Mouse (Mus musculus) heart, postnatal 10 days (tissue): ENCODE results near the gene Plin5. TPM values are rescaled to one million over a fixed set of nuclear protein-coding genes. Genes with fewer than 3 reads are reported as not detected.
A peak's percentile ranks its signal among the peaks of the same experiment; 100 is the strongest.
"Not testable (repeated sequence)": the region's sequence is repeated elsewhere in the genome, so short reads cannot be mapped to it uniquely, and the experiment has no call there.

Source experiments
- DNase-seq, 2 experiments: peaks; one replicate each; pipeline ENCODE4 v3.0.0; 2021
- intact Hi-C: fragments of 180-260 bp; cut with DNase I; formaldehyde crosslinking; loops from one replicate; pipeline ENCODE4 v1.15.1; 2025
- total RNA-seq, 2 experiments: library from RNA; stranded (reverse); gene quantifications; 2 replicates each; pipeline ENCODE4 v1.2.3; 2021

Gene Plin5
- total RNA-seq, 2 experiments from 2014 or later = 126 to 166 TPM

DNA sequence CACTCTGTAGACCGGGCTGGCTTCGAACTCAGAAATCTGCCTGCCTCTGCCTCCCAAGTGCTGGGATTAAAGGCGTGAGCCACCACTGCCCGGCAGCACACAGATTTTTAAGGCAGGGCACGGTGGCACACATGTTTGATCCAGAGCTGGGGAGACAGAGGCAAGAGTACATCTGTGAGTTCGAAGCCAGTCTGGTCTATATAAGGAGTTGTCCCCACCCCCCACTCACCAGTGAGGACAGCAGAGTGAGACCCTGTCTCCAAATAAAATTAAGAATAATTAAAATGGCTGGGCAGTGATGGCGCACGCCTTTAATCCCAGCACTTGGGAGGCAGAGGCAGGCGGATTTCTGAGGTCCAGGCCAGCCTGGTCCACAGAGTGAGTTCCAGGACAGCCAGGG, 39.0 kb downstream of the Plin5 start:
- DNase-seq = peak in 1 of 2 experiments; percentile 28
- intact Hi-C loops = not testable (repeated sequence)

DNA sequence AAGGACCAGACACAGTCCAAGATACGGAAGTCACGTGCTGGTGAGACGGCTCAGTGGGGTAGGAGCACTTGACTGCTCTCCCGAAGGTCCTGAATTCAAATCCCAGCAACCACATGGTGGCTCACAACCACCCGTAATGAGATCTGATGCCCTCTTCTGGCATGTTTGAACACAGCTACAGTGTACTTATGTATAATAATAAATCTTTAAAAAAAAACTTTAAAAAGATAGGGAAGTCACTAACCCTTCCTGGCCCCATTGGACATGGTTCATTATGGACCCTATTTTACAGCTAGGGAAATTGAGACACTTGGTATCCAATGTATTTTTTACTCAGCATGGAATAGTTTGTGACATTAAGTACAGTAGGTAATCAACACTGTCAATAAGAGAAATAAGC, 39.9 kb downstream of the Plin5 start:
- no peak for DNase-seq
- intact Hi-C loops = no loop called here

DNA sequence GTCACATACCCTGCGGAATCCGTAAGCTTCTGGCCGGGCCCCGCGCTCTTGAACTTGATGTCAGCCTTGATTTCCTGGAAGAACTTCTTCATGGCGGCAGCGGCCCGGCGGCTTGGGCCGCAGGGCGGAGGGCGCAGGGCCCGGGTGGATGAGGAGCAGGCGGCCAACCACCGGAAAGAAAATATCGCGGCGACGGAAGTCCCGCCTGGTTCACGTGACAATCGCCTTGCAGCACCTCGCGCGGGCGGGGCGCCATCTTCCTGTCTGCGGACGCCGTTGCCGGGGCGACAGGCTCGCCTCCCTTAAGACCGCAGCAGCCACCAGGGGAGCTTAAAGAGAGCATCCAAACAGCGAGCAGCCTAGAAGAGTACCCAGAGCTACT, 42.6 kb downstream of the Plin5 start, which contains the start of gene Ubxn6:
TSS of gene Ubxn6 (minus strand) at position 202 of the 382 bp plus-strand sequence.
- intact Hi-C loops = loop anchor here (2.0 kb wide), 1 partner anchor 34 kb away; the partner anchor contains the start of gene Chaf1a

GRCm38 (mm10) chr17:56074097-56074826, 43.1 kb downstream of the Plin5 start:
- DNase-seq = peak; percentile 85 to 90
- intact Hi-C loops = loop anchor here (2.0 kb wide), 1 partner anchor 33 kb away; the partner anchor contains the start of gene Chaf1a

More for the DNA sequence above, 42.6 kb downstream of the Plin5 start, which contains the start of gene Ubxn6:
- peak; percentile 98 to 99 for DNase-seq

DNA sequence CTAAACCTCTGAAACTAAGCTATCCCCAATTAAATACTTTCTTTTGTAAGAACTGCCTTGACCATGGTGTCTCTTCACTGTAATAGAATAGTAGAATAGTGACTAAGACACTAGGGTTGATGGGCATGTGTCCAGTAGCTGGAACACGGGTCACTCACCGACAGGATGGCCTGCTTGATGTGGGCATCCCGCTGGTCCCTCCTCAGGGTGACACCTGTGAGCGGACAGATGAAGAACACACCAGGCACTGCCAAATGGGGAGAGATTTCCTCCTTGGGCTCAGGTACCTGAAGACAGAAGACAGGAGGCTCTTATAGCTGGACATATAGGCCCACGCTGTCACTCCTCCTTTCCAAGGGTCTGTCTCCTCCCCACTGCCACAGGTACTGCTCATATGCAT, 45.2 kb downstream of the Plin5 start:
- intact Hi-C loops = no loop called here
- no peak for DNase-seq

DNA sequence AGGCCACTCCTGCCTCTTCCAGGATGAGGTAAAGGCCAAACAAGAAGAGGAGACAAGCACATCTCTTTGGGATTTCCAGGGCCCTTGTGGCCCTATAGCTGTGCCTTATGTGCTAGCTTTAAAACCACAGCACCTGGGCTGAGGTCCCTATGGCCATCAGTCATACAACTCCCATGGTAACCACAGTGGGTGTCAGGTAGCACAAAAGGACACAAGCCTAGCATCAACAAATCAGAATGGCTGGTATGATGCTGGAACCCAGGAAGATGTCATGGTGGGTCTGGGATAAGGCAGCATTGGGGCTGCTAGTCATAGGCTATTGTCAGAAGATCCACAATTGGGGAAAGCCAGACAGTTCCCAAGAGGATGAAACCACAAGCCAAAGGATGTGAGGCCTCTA, 46.3 kb downstream of the Plin5 start:
- DNase-seq = no peak
- intact Hi-C loops = no loop called here

- DNase-seq = no peak
- intact Hi-C loops = no loop called here
Observed at GRCm38 (mm10) chr17:56069066-56069465, 48.3 kb downstream of the Plin5 start.

DNA sequence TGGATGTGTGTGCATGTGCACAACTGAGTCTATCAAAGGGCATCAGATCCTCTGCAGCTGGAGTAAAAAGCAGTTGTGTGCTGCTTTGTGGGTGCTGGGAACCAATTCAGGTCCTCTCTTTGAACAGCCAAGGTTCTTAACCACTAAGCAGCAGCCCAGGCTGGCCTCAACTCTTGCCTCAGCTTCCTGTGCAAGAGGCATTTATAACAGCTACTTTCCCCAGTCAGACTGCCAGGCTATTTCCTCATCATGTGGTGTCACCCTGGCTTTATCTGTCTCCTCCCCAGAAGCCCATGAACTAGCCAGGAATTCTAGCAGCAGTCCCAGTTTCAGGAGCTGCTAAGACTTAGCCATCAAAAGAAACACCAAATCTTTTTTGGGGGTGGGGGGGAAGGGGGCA, 50.9 kb downstream of the Plin5 start:
- intact Hi-C loops = no loop called here
- DNase-seq = no peak

DNA sequence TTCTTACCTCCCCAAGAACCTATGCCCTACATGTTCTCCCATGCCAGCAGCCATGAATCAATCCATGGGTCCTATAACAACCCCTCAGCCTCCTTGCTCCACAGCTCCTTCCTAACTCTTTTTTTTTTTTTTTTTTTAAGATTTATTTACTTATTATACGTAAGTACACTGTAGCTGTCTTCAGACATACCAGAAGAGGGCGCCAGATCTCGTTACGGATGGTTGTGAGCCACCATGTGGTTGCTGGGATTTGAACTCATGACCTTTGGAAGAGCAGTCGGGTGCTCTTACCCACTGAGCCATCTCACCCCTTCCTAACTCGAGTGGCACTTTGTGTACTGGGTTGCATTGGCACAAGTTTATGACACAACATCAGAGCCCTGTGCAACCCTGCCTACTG, 51.7 kb downstream of the Plin5 start:
- DNase-seq, intact Hi-C loops: not testable (repeated sequence)

- DNase-seq = no peak
- intact Hi-C loops = no loop called here
Observed at GRCm38 (mm10) chr17:56062081-56062480, 55.3 kb downstream of the Plin5 start.

Other genes starting within 250 kb of the Plin5 start
- gene Zfp119a, start 238.7 kb downstream of the Plin5 start, total RNA-seq = 1 to 10 TPM; 5.5 to 5.6 TPM
- 1 to 10 TPM; 4.9 to 5.3 TPM for gene Zfp959, start 225.5 kb downstream of the Plin5 start, total RNA-seq
- gene Zfp119b, start 168.1 kb downstream of the Plin5 start, total RNA-seq = 1 to 10 TPM; 4.4 to 4.5 TPM
- under 1 TPM; 0.22 to 0.82 TPM for gene Ebi3, start 165.0 kb downstream of the Plin5 start, total RNA-seq
- 10 to 100 TPM; 12.8 TPM for gene Yju2, start 158.5 kb downstream of the Plin5 start, total RNA-seq
- gene Shd, start 147.1 kb downstream of the Plin5 start, total RNA-seq = 1 to 10 TPM; 1.8 to 3.4 TPM
- under 1 TPM in 1 of 2 experiments, not detected in 1; 0.31 TPM for gene Fsd1, start 131.1 kb downstream of the Plin5 start, total RNA-seq
- gene Stap2, start 112.0 kb downstream of the Plin5 start, total RNA-seq = 10 to 100 TPM; 17.8 to 18.8 TPM
- 10 to 100 TPM; 47.4 to 50.1 TPM for gene Mpnd, start 111.9 kb downstream of the Plin5 start, total RNA-seq
- gene Sh3gl1, start 81.0 kb downstream of the Plin5 start, total RNA-seq = 10 to 100 TPM; 32.0 to 33.9 TPM
- gene Chaf1a, start 77.2 kb downstream of the Plin5 start, total RNA-seq = 1 to 10 TPM; 5.2 to 6.3 TPM
- gene Ubxn6, start 42.6 kb downstream of the Plin5 start, total RNA-seq = 10 to 100 TPM; 50.9 to 57.4 TPM
- gene Hdgfl2, start 38.0 kb downstream of the Plin5 start, total RNA-seq = 10 to 100 TPM; 38.9 to 42.2 TPM
- 100 to 1,000 TPM in 1 of 2 experiments, 10 to 100 TPM in 1; 80.9 to 155 TPM for gene Plin4, start 7.8 kb downstream of the Plin5 start, total RNA-seq
- 10 to 100 TPM; 12.6 to 25.2 TPM for gene Lrg1, start 4.4 kb upstream of the Plin5 start, total RNA-seq
- gene Sema6b, start 22.7 kb upstream of the Plin5 start, total RNA-seq = 10 to 100 TPM; 11.3 to 13.7 TPM
- gene Tnfaip8l1, start 44.9 kb upstream of the Plin5 start, total RNA-seq = 1 to 10 TPM; 5.8 to 8.4 TPM
- gene Mydgf, start 66.3 kb upstream of the Plin5 start, total RNA-seq = 10 to 100 TPM; 36.6 to 40.3 TPM
- 10 to 100 TPM; 29.1 to 33.3 TPM for gene Dpp9, start 101.3 kb upstream of the Plin5 start, total RNA-seq
- 10 to 100 TPM; 81.5 to 94.9 TPM for gene Fem1a, start 139.2 kb upstream of the Plin5 start, total RNA-seq
- gene Ticam1, start 159.2 kb upstream of the Plin5 start, total RNA-seq = 10 to 100 TPM; 11.6 to 12.7 TPM
- gene Plin3, start 175.3 kb upstream of the Plin5 start, total RNA-seq = 10 to 100 TPM; 67.0 to 81.9 TPM
- gene Arrdc5, start 182.7 kb upstream of the Plin5 start, total RNA-seq = not detected
- gene Uhrf1, start 185.7 kb upstream of the Plin5 start, total RNA-seq = 10 to 100 TPM; 21.6 to 23.3 TPM
- 10 to 100 TPM; 42.4 to 44.9 TPM for gene Kdm4b, start 208.5 kb upstream of the Plin5 start, total RNA-seq